15 mouse cellular contexts compared by ENCODE assay signal in the genomic region with DNA sequence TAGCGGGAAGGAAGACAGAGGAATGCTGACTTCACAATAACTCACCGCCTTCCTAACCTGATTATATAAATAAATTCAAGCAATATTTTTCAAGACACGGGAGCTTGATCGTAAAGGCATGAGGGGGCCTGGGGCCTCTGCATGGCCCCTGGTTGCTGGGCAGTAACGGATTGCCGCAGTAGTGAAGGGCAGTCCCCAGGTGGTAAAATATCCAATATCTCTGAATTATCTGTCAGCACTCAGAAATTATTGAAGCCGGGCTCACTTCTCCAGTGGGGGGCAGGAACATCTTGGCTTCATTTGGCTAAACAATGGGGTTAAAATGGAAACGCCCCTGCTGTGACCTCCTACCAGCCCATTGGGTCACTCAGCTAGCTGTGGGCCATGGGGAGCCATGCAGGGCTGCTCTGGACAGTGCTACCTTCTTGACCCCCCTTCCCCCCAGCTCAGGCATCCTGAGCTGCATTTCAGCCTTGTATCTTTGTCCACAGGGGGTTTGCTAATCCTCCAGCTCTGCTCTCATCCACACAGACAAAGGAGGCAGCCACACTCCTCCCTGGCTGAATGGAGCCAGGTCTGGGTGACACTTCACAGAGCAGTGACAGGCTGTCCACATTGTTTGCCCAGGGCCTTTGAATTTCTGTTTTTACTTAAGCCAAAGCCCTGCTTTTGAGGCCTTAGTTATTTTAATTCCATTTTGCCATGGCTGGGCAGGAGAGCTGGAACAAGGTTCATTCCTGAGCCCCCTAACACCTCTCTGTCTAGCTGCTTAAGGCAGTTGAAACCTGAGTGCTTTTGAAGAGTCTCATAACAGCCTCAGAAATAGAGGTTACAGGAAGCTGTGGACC.
A peak's percentile ranks its signal among the peaks of the same experiment; 100 is the strongest.
DNase-seq lines count a peak whose midpoint lies in the region; ATAC-seq lines count a peak whose summit lies in the region.
"Had no signal": no experiment of that assay in that cellular context is flagged by ENCODE, and none has a peak within 500 bp of the region (broad histone marks: within the 10 kb centered on the region; RNA-seq: fewer than 3 reads in every experiment).

No protein-coding gene starts in this region.

- H3K4me2 ChIP-seq in heart, embryonic 11.5 days, result no peak overlapping the region
- no peak overlapping the region for H3K4me2 ChIP-seq in embryonic facial prominence, embryonic 14.5 days (ENCODE audit: low read depth, low read length)
- no peak overlapping the region for H3K4me2 ChIP-seq in neural tube, embryonic 15.5 days

- WGBS in heart, embryonic 11.5 days (ENCODE audit: insufficient replicate concordance), result 45% methylated on average over 8 of the region's 8 CpGs
- 27% methylated on average over 7 of the region's 8 CpGs for WGBS in embryonic facial prominence, embryonic 14.5 days
- WGBS in midbrain, embryonic 10.5 days, result 5% methylated on average over 8 of the region's 8 CpGs
- 16% methylated on average over 8 of the region's 8 CpGs for WGBS in neural tube, embryonic 15.5 days

- no peak for DNase-seq in heart, postnatal 25 days (ENCODE audit: low spot score)
- DNase-seq in embryonic facial prominence, embryonic 14.5 days (ENCODE audit: low spot score), result peak; percentile 16
- DNase-seq in midbrain, embryonic 10.5 days (ENCODE audit: low spot score), result peak; percentile 86
- DNase-seq in gastrocnemius, postnatal 36 days, result no peak
- no peak for DNase-seq in cerebellum, adult 8-10 months
- DNase-seq: adrenal gland, postnatal 25 days; cerebellum, adult 2 months; heart, postnatal 36 days; lung, postnatal 4 days; thymus, postnatal 36 days had no signal

- H3K9ac ChIP-seq in heart, embryonic 11.5 days (ENCODE audit: low read depth, low read length), result no peak overlapping the region
- no peak overlapping the region for H3K9ac ChIP-seq in embryonic facial prominence, embryonic 14.5 days (ENCODE audit: low read depth, low read length)
- no peak overlapping the region for H3K9ac ChIP-seq in neural tube, embryonic 15.5 days (replicated peaks)
- H3K9ac ChIP-seq: liver, embryonic 14.5 days had no signal

- no peaks in the 10 kb centered on the region for H3K36me3 ChIP-seq in heart, embryonic 11.5 days (ENCODE audit: control insufficient read depth, insufficient read depth, low read length)
- H3K36me3 ChIP-seq in embryonic facial prominence, embryonic 14.5 days (ENCODE audit: control insufficient read depth, insufficient read depth, low read length), result no peaks in the 10 kb centered on the region
- H3K36me3 ChIP-seq in midbrain, embryonic 10.5 days, result no peaks in the 10 kb centered on the region
- no peaks in the 10 kb centered on the region for H3K36me3 ChIP-seq in neural tube, embryonic 15.5 days

- intact Hi-C loops in heart, postnatal 25 days (cut with DNase I), result no loop called here
- intact Hi-C loops in gastrocnemius, postnatal 36 days (cut with DNase I), result no loop called here

- H3K27me3 ChIP-seq in heart, embryonic 11.5 days (ENCODE audit: control insufficient read depth, insufficient read depth, low read length), result no peaks in the 10 kb centered on the region
- H3K27me3 ChIP-seq in embryonic facial prominence, embryonic 14.5 days (replicated peaks; ENCODE audit: control insufficient read depth, insufficient read depth, low read length), result no peaks in the 10 kb centered on the region
- H3K27me3 ChIP-seq in midbrain, embryonic 10.5 days (ENCODE audit: low read depth, poor library complexity, severe bottlenecking), result peaks cover 56% of the 10 kb centered on the region
- no peaks in the 10 kb centered on the region for H3K27me3 ChIP-seq in neural tube, embryonic 15.5 days (replicated peaks)

- peaks cover 6% of the 10 kb centered on the region for H3K4me1 ChIP-seq in heart, embryonic 11.5 days (ENCODE audit: control insufficient read depth, insufficient read depth, low read length)
- no peaks in the 10 kb centered on the region for H3K4me1 ChIP-seq in embryonic facial prominence, embryonic 14.5 days (ENCODE audit: control insufficient read depth, insufficient read depth, low read length)
- peaks cover 50% of the 10 kb centered on the region for H3K4me1 ChIP-seq in midbrain, embryonic 10.5 days
- H3K4me1 ChIP-seq in neural tube, embryonic 15.5 days, result peaks cover 10% of the 10 kb centered on the region

- H3K9me3 ChIP-seq in heart, embryonic 11.5 days (replicated peaks; ENCODE audit: control insufficient read depth, low read length), result no peaks in the 10 kb centered on the region
- H3K9me3 ChIP-seq in embryonic facial prominence, embryonic 14.5 days (ENCODE audit: control insufficient read depth, low read length), result no peaks in the 10 kb centered on the region
- no peaks in the 10 kb centered on the region for H3K9me3 ChIP-seq in midbrain, embryonic 10.5 days (replicated peaks)
- no peaks in the 10 kb centered on the region for H3K9me3 ChIP-seq in neural tube, embryonic 15.5 days (replicated peaks)

- no peak overlapping the region for H3K4me3 ChIP-seq in heart, embryonic 11.5 days (ENCODE audit: low read depth, low read length)
- H3K4me3 ChIP-seq in embryonic facial prominence, embryonic 14.5 days (ENCODE audit: low read depth, low read length), result no peak overlapping the region
- peak overlapping the region; percentile 30 for H3K4me3 ChIP-seq in midbrain, embryonic 10.5 days
- no peak overlapping the region for H3K4me3 ChIP-seq in neural tube, embryonic 15.5 days (replicated peaks)

- no peak for ATAC-seq in heart, embryonic 11.5 days (replicated peaks; ENCODE audit: insufficient number of reproducible peaks, low FRiP score, low TSS enrichment)
- ATAC-seq in embryonic facial prominence, embryonic 14.5 days (ENCODE audit: low read depth), result peak; percentile 62
- peak; percentile 53; the same call in 1 of the 2 replicates for ATAC-seq in neural tube, embryonic 15.5 days (ENCODE audit: low FRiP score)
- ATAC-seq in megakaryocyte-erythroid progenitor cell, adult 5-6 weeks (replicated peaks; ENCODE audit: low FRiP score, low TSS enrichment, poor library complexity, severe bottlenecking), result no peak

- 0 out of 2 replicates have a peak overlapping the region, but pooled peaks have one; percentile 6 for H3K27ac ChIP-seq in heart, embryonic 11.5 days (ENCODE audit: low read depth, low read length)
- no peak overlapping the region for H3K27ac ChIP-seq in embryonic facial prominence, embryonic 14.5 days (replicated peaks; ENCODE audit: low read depth, low read length)
- peak overlapping the region; percentile 87 for H3K27ac ChIP-seq in midbrain, embryonic 10.5 days (replicated peaks)
- H3K27ac ChIP-seq in neural tube, embryonic 15.5 days (replicated peaks), result peak overlapping the region; percentile 56; the same call in 1 of the 2 replicates
- H3K27ac ChIP-seq: kidney, postnatal 0 days; liver, embryonic 14.5 days had no signal

Comparison
In these comparisons a context has a peak if more than half of its experiments do, and no peak if none do; other contexts are left out.
1. ATAC-seq: peak in embryonic facial prominence, embryonic 14.5 days (single experiment) and neural tube, embryonic 15.5 days (single experiment); none in heart, embryonic 11.5 days (single experiment) and megakaryocyte-erythroid progenitor cell, adult 5-6 weeks (single experiment).
2. DNase-seq: peak in embryonic facial prominence, embryonic 14.5 days (single experiment) and midbrain, embryonic 10.5 days (single experiment); none in heart, postnatal 25 days (single experiment), gastrocnemius, postnatal 36 days (0 of 2) and cerebellum, adult 8-10 months (single experiment).